Mouse (Mus musculus) liver, adult (tissue): ENCODE measurements at regions not wholly inside any gene's neighbourhood (a gene's known extent, or its start where the extent isn't known, plus 50 kb on each side); places are given as distances from the start of the nearest gene placed in this dataset.

Experiments
- GATA4 ChIP-seq: IDR thresholded peaks from 2 replicates; pipeline ENCODE4 v1.6.1; 2014; ENCODE audit warnings: mild to moderate bottlenecking, low read length; ENCODE audit not compliant: insufficient replicate concordance

DNA sequence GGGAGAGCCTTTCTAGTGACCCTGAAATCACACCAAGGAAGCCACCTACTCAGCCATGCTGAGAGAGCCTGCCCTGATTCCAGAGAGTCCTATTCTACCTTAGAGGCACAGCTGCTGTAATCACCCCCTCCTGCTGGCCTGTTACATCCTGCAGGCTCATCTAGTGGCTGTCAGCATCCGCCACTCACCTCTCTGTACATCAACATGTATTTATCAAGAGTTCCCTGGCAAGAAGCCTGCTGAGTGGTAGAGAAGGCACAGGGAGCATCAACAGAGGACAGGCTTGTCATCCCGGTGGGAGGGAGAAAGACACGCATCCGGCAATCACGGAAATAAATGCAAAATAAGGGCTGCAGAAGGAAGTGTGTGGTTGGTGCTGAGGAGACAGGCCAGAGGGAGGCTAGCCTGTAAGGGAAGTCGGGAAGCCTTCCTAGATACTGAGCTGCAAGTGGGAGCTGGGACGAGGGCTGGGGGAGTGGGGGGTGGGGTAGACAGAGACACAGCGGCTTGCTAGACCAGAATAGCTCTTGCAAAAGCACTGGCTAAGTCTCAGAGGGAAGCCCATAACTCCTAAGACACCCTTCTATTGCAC is 75.9 kb upstream of the Calm2 start:
- TF ChIP-seq GATA4, result no peak

GRCm38 (mm10) chr17:87523643-87524042 is 76.9 kb upstream of the Calm2 start:
- TF ChIP-seq GATA4, result no peak

- TF ChIP-seq GATA4, result no peak
Measured at GRCm38 (mm10) chr17:87527174-87527573, 80.4 kb upstream of the Calm2 start.

DNA sequence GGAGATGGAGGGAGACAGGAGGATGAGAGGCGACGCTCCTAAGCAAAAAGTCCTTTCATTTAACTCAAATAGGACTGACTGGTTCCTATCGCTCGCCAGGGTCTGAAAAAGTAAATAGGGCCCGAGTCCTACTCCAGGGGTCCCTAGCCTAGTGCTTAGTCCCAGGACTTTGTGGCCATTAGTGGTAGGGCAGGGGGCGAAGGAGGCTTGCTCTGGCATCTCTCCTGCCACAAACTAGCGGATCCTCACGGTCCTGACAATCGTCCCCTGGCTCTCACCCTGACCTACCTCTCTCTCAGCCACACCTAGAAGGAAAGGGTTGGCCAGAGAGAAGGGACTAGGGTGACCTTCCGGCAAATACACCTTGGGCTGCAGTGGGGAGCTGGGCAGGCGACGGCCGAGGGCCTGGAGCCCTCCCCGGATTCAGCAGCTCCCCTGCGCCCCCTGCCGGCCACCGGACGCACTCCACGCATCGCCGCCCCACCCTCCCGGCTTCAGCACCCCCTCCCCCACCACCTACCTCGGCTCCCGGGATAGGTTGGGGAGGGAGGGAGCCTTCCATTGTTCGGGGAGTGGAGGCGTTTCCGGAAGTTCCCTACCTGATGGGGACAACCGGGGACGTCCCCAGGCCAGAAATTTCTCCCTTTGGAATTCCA is 83.6 kb upstream of the Calm2 start:
- TF ChIP-seq GATA4, result no peak

DNA sequence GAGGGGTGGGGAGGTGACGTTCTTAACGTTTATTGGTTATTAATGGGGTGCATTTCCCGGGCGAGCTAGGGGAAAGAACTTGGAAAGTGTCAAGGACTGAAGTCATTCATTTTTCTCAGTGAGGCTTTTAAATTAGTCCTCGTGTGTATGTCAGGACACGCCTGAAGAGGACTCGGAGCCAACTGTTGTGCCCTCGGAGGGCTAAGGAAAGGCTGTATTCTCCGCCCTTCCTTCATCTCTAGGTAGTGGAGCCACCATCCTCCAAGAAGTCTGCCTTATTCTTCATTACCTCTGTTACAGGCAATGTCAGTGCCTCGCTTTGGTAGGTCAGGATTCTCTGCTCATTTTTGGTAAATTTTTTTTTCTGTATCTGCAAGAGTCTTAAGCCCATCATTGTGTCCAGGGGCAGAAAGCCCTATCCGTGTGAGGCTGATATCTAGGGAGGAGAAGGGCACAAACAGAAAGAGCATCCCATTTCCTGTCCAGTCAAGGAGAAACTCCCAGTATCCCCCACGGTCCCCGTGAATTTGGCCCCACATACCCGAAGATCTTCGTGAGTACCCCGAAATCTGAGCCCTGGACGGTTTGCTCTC is 84.2 kb upstream of the Calm2 start:
- no peak for TF ChIP-seq GATA4

GRCm38 (mm10) chr17:87531411-87532157 is 84.8 kb upstream of the Calm2 start:
- TF ChIP-seq GATA4, result peak; percentile 64; the same call in 1 of the 2 replicates

GRCm38 (mm10) chr17:87532158-87532545 is 85.4 kb upstream of the Calm2 start:
- no peak for TF ChIP-seq GATA4

- no peak for TF ChIP-seq GATA4
Measured at GRCm38 (mm10) chr17:87532762-87533161, 86.0 kb upstream of the Calm2 start.

GRCm38 (mm10) chr17:87549568-87549967 is 86.2 kb upstream of the Epcam start:
- TF ChIP-seq GATA4, result no peak

GRCm38 (mm10) chr17:87550518-87551164 is 85.1 kb upstream of the Epcam start:
- no peak for TF ChIP-seq GATA4

DNA sequence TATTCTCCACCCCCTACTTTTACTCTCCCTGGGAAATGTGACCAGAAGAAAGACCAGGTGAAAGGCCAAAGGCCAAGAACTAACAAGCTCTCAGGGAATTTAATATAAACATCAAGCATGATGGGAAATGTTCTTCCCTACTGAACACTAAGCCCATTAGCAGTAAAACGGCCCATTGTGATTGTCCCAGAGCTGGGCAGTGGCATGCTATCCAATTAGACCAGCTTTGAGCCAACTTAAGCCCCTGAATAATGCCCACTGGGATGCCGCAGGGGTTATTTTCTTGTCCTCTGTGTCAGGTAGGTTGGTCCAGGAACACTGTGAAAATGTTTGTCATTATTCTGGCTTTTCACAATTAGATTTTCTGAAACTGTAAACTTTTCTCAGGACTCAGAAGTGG is 81.2 kb upstream of the Epcam start:
- no peak for TF ChIP-seq GATA4

- TF ChIP-seq GATA4, result no peak
Measured at GRCm38 (mm10) chr17:87558419-87558818, 77.4 kb upstream of the Epcam start.

GRCm38 (mm10) chr17:87559641-87560040 is 76.1 kb upstream of the Epcam start:
- no peak for TF ChIP-seq GATA4

GRCm38 (mm10) chr17:87560923-87561322 is 74.9 kb upstream of the Epcam start:
- TF ChIP-seq GATA4, result no peak

GRCm38 (mm10) chr17:87563375-87563774 is 72.4 kb upstream of the Epcam start:
- no peak for TF ChIP-seq GATA4
